Mouse (Mus musculus): ENCODE data around the gene Zfp445. TPM values are rescaled to one million over a fixed set of nuclear protein-coding genes. Genes with fewer than 3 reads are reported as not detected.
A peak's percentile ranks its signal among the peaks of the same experiment; 100 is the strongest.

The Zfp445 gene
- polyA plus RNA-seq, 1 experiment from 2014 or later: 17.0 TPM

- no peaks in the 10 kb centered on the region for H3K27me3 ChIP-seq (ENCODE audit: control insufficient read depth, insufficient read depth, low read length)
- peaks cover 2% of the 10 kb centered on the region; the same call in 1 of the 2 replicates for H3K36me3 ChIP-seq (ENCODE audit: control insufficient read depth, insufficient read depth, low read length)
- H3K4me3 ChIP-seq (ENCODE audit: low read depth, low read length): no peak overlapping the region
- TF ChIP-seq EP300 (optimal IDR thresholded peaks at IDR 0.05) (no peak), CTCF (IDR thresholded peaks at IDR 0.05; ENCODE audit: low read depth) (no peak)
- no peaks in the 10 kb centered on the region for H3K9me3 ChIP-seq (ENCODE audit: control insufficient read depth, low read length)
- H3K4me2 ChIP-seq (replicated peaks; ENCODE audit: low read depth): no peak overlapping the region
- no peak for DNase-seq (ENCODE audit: low spot score)
- no peak for ATAC-seq (ENCODE audit: low FRiP score, low TSS enrichment)
- H3K4me1 ChIP-seq (replicated peaks; ENCODE audit: control insufficient read depth, insufficient read depth): no peaks in the 10 kb centered on the region
- H3K27ac ChIP-seq (replicated peaks): no peak overlapping the region
- H3K9ac ChIP-seq (ENCODE audit: low read length): no peak overlapping the region
These were observed 19.6 kb downstream of the Zfp445 start for GRCm38 (mm10) chr9:122846156-122846555.

DNA sequence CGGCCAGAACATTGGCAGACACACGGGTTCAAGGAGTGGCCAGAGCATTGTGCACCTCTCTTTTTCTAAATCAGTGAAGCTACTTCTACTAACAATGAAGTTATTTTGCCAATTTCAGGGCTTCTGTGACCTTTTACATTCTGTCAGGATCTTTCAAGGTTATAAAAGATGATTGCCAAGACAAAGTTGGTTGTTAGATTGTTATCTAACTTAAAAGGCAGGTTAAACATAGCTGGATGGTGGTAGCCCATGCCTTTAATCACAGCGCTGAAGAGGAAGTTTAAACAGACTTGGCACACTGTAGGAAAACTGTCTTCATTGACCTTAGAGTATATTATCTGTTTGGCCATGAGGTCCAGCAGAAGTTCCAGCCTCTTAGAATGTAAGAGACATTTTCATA lies 20.2 kb downstream of the Zfp445 start:
- TF ChIP-seq CTCF (IDR thresholded peaks at IDR 0.05; ENCODE audit: low read depth): no peak
- TF ChIP-seq EP300 (optimal IDR thresholded peaks at IDR 0.05): no peak
- H3K27me3 ChIP-seq (ENCODE audit: control insufficient read depth, insufficient read depth, low read length): no peaks in the 10 kb centered on the region
- H3K27ac ChIP-seq (replicated peaks): no peak overlapping the region
- DNase-seq (ENCODE audit: low spot score) (no peak), ATAC-seq (ENCODE audit: low FRiP score, low TSS enrichment) (no peak)
- 83% methylated on average over 3 of the region's 3 CpGs for WGBS
- no peak overlapping the region for H3K9ac ChIP-seq (ENCODE audit: low read length)
- H3K4me3 ChIP-seq (ENCODE audit: low read depth, low read length): no peak overlapping the region
- no peaks in the 10 kb centered on the region for H3K9me3 ChIP-seq (ENCODE audit: control insufficient read depth, low read length)
- H3K4me1 ChIP-seq (replicated peaks; ENCODE audit: control insufficient read depth, insufficient read depth): no peaks in the 10 kb centered on the region
- no peak overlapping the region for H3K4me2 ChIP-seq (replicated peaks; ENCODE audit: low read depth)
- peaks cover 2% of the 10 kb centered on the region; the same call in 1 of the 2 replicates for H3K36me3 ChIP-seq (ENCODE audit: control insufficient read depth, insufficient read depth, low read length)

DNA sequence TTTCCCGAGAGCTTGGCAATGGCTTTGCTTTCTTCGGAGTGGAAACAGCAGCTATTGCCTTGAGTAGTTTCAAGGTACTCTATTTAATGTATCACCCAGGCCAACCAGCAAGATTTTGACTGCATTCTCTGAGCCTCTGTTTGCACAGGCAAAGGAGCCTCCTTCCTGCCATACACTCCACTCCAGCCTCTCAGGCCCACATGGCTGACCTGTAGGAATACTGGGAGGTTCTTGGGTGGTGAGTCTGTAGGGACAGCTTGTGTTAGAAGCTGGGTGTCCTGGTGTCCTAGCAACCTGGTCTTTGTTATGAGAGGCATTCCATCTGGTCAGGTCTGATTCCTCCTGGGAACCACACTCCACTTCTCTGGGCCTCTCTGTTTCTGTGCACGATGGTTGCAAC lies 22.0 kb downstream of the Zfp445 start, which contains the start of gene Gm35549:
Gene Gm35549 (minus strand): TSS at position 276 of the 400 bp plus-strand sequence.
- ATAC-seq (ENCODE audit: low FRiP score, low TSS enrichment) (no peak), DNase-seq (ENCODE audit: low spot score) (no peak)
- Histone ChIP-seq H3K36me3 (ENCODE audit: control insufficient read depth, insufficient read depth, low read length) (no peaks in the 10 kb centered on the region), H3K4me3 (ENCODE audit: low read depth, low read length) (no peak within 1 kb of the TSS), H3K27ac (replicated peaks) (no peak within 1 kb of the TSS), H3K9me3 (ENCODE audit: control insufficient read depth, low read length) (no peaks in the 10 kb centered on the region), H3K27me3 (ENCODE audit: control insufficient read depth, insufficient read depth, low read length) (no peaks in the 10 kb centered on the region), H3K4me2 (replicated peaks; ENCODE audit: low read depth) (no peak within 1 kb of the TSS), H3K4me1 (replicated peaks; ENCODE audit: control insufficient read depth, insufficient read depth) (no peaks in the 10 kb centered on the region), H3K9ac (ENCODE audit: low read length) (no peak within 1 kb of the TSS)
- 63% methylated on average over 3 of the region's 3 CpGs for WGBS
- TF ChIP-seq CTCF (IDR thresholded peaks at IDR 0.05; ENCODE audit: low read depth): no peak
- TF ChIP-seq EP300 (optimal IDR thresholded peaks at IDR 0.05): no peak

DNA sequence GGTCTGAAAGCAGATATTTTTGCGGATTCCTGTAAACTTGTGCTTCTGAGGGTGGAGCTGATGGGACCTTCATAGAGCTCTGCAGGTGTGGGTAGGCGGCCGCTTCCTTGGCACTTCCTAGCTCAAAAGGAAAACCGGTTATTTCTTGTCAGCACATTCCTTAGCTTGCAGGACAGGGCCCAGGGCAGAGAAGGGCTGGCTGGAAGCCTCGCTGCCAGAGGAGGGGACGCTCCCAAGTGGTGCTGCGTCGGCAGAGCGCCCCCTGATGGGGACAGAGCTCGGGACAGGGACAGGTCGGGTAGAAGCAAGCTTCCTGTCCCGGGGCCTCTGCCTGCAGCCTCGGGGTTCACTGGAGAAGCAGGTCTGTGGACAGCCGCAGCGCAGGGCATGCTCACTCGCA lies 28.1 kb downstream of the Zfp445 start:
- H3K4me3 ChIP-seq (ENCODE audit: low read depth, low read length): no peak overlapping the region
- TF ChIP-seq CTCF (IDR thresholded peaks at IDR 0.05; ENCODE audit: low read depth) (peak; percentile 74), EP300 (optimal IDR thresholded peaks at IDR 0.05) (no peak)
- H3K9me3 ChIP-seq (ENCODE audit: control insufficient read depth, low read length): no peaks in the 10 kb centered on the region
- DNase-seq (ENCODE audit: low spot score): peak; percentile 77
- no peak overlapping the region; the same call in 1 of the 2 replicates for H3K4me2 ChIP-seq (replicated peaks; ENCODE audit: low read depth)
- H3K36me3 ChIP-seq (ENCODE audit: control insufficient read depth, insufficient read depth, low read length): no peaks in the 10 kb centered on the region; the same call in 1 of the 2 replicates
- no peaks in the 10 kb centered on the region for H3K27me3 ChIP-seq (ENCODE audit: control insufficient read depth, insufficient read depth, low read length)
- H3K4me1 ChIP-seq (replicated peaks; ENCODE audit: control insufficient read depth, insufficient read depth): peaks cover 4% of the 10 kb centered on the region; the same call in 1 of the 2 replicates
- H3K9ac ChIP-seq (ENCODE audit: low read length): 0 out of 2 replicates have a peak overlapping the region, but pooled peaks have one; percentile 38
- 25% methylated on average over 16 of the region's 16 CpGs for WGBS
- ATAC-seq (ENCODE audit: low FRiP score, low TSS enrichment): peak; percentile 89
- H3K27ac ChIP-seq (replicated peaks): peak overlapping the region; percentile 63; the same call in 1 of the 2 replicates

DNA sequence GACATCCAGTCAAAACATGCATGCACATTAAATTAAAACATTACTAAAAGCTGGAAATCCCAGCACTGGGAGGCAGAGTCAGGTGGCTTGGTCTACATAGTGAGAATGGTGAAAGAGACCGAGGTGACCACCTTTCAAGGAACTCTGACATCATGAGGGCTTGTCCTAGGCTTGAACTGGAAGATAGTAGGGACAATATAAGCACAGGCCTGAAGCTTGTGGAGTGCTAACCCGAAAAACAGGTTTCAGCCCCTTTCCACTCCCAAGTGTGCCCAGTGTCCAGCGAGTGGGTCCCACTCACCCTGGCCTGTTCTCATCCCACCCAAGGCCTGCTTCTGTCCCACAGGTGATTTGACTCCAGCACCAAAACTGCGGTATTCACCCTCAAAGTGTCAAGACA lies 28.6 kb downstream of the Zfp445 start:
- no peaks in the 10 kb centered on the region; the same call in 1 of the 2 replicates for H3K36me3 ChIP-seq (ENCODE audit: control insufficient read depth, insufficient read depth, low read length)
- DNase-seq (ENCODE audit: low spot score): no peak

GRCm38 (mm10) chr9:122836790-122837189 lies 29.0 kb downstream of the Zfp445 start:
- peaks cover 4% of the 10 kb centered on the region; the same call in 1 of the 2 replicates for H3K4me1 ChIP-seq (replicated peaks; ENCODE audit: control insufficient read depth, insufficient read depth)
- DNase-seq (ENCODE audit: low spot score): peak; percentile 56
- 0 out of 2 replicates have a peak, but pooled peaks have one; percentile 42 for ATAC-seq (ENCODE audit: low FRiP score, low TSS enrichment)
- H3K9me3 ChIP-seq (ENCODE audit: control insufficient read depth, low read length): no peaks in the 10 kb centered on the region
- H3K27me3 ChIP-seq (ENCODE audit: control insufficient read depth, insufficient read depth, low read length): no peaks in the 10 kb centered on the region
- no peak overlapping the region for H3K9ac ChIP-seq (ENCODE audit: low read length)
- no peaks in the 10 kb centered on the region; the same call in 1 of the 2 replicates for H3K36me3 ChIP-seq (ENCODE audit: control insufficient read depth, insufficient read depth, low read length)
- 0 out of 2 replicates have a peak overlapping the region, but pooled peaks have one; percentile 24 for H3K27ac ChIP-seq (replicated peaks)
- WGBS: 33% methylated on average over 6 of the region's 6 CpGs
- no peak overlapping the region for H3K4me2 ChIP-seq (replicated peaks; ENCODE audit: low read depth)
- H3K4me3 ChIP-seq (ENCODE audit: low read depth, low read length): no peak overlapping the region
- TF ChIP-seq EP300 (optimal IDR thresholded peaks at IDR 0.05) (no peak), CTCF (IDR thresholded peaks at IDR 0.05; ENCODE audit: low read depth) (no peak)

More for the DNA sequence above, 28.6 kb downstream of the Zfp445 start:
- no peaks in the 10 kb centered on the region for H3K27me3 ChIP-seq (ENCODE audit: control insufficient read depth, insufficient read depth, low read length)
- peaks cover 4% of the 10 kb centered on the region; the same call in 1 of the 2 replicates for H3K4me1 ChIP-seq (replicated peaks; ENCODE audit: control insufficient read depth, insufficient read depth)
- peak; percentile 56 for ATAC-seq (ENCODE audit: low FRiP score, low TSS enrichment)
- WGBS: 61% methylated on average over 4 of the region's 4 CpGs
- H3K4me3 ChIP-seq (ENCODE audit: low read depth, low read length): no peak overlapping the region
- H3K4me2 ChIP-seq (replicated peaks; ENCODE audit: low read depth): no peak overlapping the region
- H3K9me3 ChIP-seq (ENCODE audit: control insufficient read depth, low read length): no peaks in the 10 kb centered on the region
- TF ChIP-seq EP300 (optimal IDR thresholded peaks at IDR 0.05) (no peak), CTCF (IDR thresholded peaks at IDR 0.05; ENCODE audit: low read depth) (no peak)
- 0 out of 2 replicates have a peak overlapping the region, but pooled peaks have one; percentile 24 for H3K27ac ChIP-seq (replicated peaks)
- no peak overlapping the region for H3K9ac ChIP-seq (ENCODE audit: low read length)
